Mouse (Mus musculus): ENCODE results near the gene Ckmt1.

DNA sequence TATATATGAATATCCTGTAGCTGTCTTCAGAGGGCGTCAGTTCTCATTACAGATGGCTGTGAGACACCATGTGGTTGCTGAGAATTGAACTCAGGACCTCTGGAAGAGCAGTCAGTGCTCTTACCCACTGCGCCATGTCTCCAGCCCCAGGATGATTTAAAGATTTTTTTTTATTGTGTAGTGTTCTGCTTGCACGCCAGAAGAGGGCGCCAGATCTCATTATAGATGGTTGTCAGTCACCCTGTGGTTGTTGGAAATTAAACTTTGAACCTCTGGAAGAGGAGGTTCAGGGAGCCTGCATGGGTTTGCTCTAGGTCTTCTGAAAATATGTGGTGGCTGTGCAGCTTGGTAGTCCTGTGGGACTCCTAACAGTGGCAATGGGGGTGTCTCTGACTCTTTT lies 50.6 kb downstream of the Ckmt1 start:
- TF ChIP-seq CTCF (IDR thresholded peaks at IDR 0.05; ENCODE audit: low read depth) (peak; percentile 77), EP300 (IDR thresholded peaks at IDR 0.05; ENCODE audit: low read depth) (no peak)

Measured in liver, postnatal 0 days (tissue).